Comparison of ENCODE assay signal across 21 mouse cellular contexts in the genomic region with DNA sequence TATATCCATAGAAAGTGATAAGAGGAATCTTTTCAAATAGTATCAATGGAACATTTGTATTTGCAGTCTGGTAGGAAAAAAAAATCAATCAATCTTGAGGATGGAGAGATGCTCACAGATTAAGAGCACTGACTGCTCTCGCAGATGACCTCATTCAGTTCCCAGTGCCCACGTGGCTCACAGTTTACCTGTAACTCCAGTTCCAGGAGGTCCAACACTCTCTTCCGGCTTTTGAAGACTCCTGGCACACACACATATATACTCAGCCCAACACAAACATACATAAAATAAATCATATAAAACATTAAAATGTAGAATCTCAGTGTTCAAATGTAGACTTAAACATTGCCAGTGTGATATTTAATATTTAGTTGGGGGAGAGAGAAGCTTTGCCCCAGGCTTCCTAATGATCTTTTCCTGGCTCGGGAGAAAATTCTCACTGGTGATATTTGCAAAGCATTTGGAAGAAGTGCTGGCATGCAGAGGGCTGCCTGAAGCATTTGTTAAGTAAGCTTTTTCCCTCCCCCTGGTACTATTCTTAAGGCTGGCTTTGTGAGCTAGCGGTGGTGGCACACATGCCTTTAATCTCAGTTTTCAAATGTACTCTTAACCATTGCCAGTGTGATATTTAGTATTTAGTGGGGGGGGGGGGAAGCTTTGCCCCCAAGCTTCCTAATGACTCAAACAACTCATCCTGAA. TPM values are rescaled to one million over a fixed set of nuclear protein-coding genes. Genes with fewer than 3 reads are reported as not detected.
DNase-seq lines count a peak whose midpoint lies in the region; ATAC-seq lines count a peak whose summit lies in the region.
"Had no signal": no experiment of that assay in that cellular context is flagged by ENCODE, and none has a peak within 500 bp of the region (broad histone marks: within the 10 kb centered on the region; RNA-seq: fewer than 3 reads in every experiment).

No protein-coding gene starts in this region.

- no peak overlapping the region for H3K9ac ChIP-seq in lung, embryonic 16.5 days (ENCODE audit: low read length)
- H3K9ac ChIP-seq: embryonic facial prominence, embryonic 13.5 days; heart, embryonic 15.5 days; hindbrain, embryonic 13.5 days had no signal

- H3K4me1 ChIP-seq in lung, embryonic 16.5 days (replicated peaks; ENCODE audit: control insufficient read depth, insufficient read depth, low read length), result no peaks in the 10 kb centered on the region
- H3K4me1 ChIP-seq: heart, embryonic 15.5 days had no signal

- no peak overlapping the region for H3K27ac ChIP-seq in lung, embryonic 16.5 days (ENCODE audit: low read length)
- H3K27ac ChIP-seq: embryonic facial prominence, embryonic 13.5 days; heart, adult 2 months; heart, embryonic 15.5 days; hindbrain, embryonic 13.5 days; hindbrain, postnatal 0 days had no signal

- H3K4me2 ChIP-seq in lung, embryonic 16.5 days (ENCODE audit: low read depth, low read length), result no peak overlapping the region
- H3K4me2 ChIP-seq: embryonic facial prominence, embryonic 13.5 days; heart, embryonic 11.5 days; heart, embryonic 15.5 days; hindbrain, embryonic 13.5 days had no signal

- 34% methylated on average over 5 of the region's 5 CpGs for WGBS in lung, embryonic 16.5 days

- H3K36me3 ChIP-seq in lung, embryonic 16.5 days (ENCODE audit: control insufficient read depth, insufficient read depth, low read length), result no peaks in the 10 kb centered on the region
- H3K36me3 ChIP-seq: embryonic facial prominence, embryonic 13.5 days; heart, embryonic 15.5 days; hindbrain, embryonic 13.5 days had no signal

- DNase-seq in frontal cortex, postnatal 36 days (ENCODE audit: low spot score in 2 of 2), result no peak
- DNase-seq in lung, postnatal 25 days (ENCODE audit: low spot score), result no peak
- peak; percentile 71 for DNase-seq in brain, adult 2 months (ENCODE audit: low read depth, low spot score)
- peak; percentile 58 for DNase-seq in telencephalon, adult 2 months (ENCODE audit: low read depth, low spot score)
- DNase-seq: adrenal gland, postnatal 25 days; cerebellum, adult 2 months; cerebellum, postnatal 10 days; gastrocnemius, postnatal 14 days; heart, adult 2 months; heart, postnatal 14 days had no signal

- no peaks in the 10 kb centered on the region for H3K27me3 ChIP-seq in lung, embryonic 16.5 days (ENCODE audit: control insufficient read depth, insufficient read depth, low read depth, low read length)
- H3K27me3 ChIP-seq: CH12.LX; embryonic facial prominence, embryonic 13.5 days; heart, embryonic 15.5 days; hindbrain, embryonic 13.5 days had no signal

- H3K9me3 ChIP-seq in lung, embryonic 16.5 days (ENCODE audit: control insufficient read depth, low read length), result no peaks in the 10 kb centered on the region
- H3K9me3 ChIP-seq: embryonic facial prominence, embryonic 13.5 days; heart, embryonic 15.5 days; hindbrain, embryonic 13.5 days had no signal

- no peak overlapping the region for H3K4me3 ChIP-seq in lung, embryonic 16.5 days (ENCODE audit: low read length)
- H3K4me3 ChIP-seq: embryonic facial prominence, embryonic 13.5 days; heart, adult 2 months; heart, embryonic 15.5 days; hindbrain, embryonic 13.5 days had no signal

- ATAC-seq in frontal cortex, adult (ENCODE audit: low TSS enrichment), result peak; percentile 48
- peak; percentile 52; the same call in 1 of the 2 replicates for ATAC-seq in lung, embryonic 16.5 days (ENCODE audit: low read depth)
- ATAC-seq: activated CD4-positive, CD25-positive, alpha-beta regulatory T cell, adult 4 months; forebrain, embryonic 14.5 days; hindbrain, postnatal 0 days; Patski had no signal

RNA-seq across cellular contexts. Expression of gene Trim9, which starts 45.2 kb away (rescaled TPM):
- 0.58 and 1.3 TPM in 2 replicates for polyA plus RNA-seq in lung, embryonic 16.5 days (2015; fragmentation: Nextera tagmentation; extraction: Ambion mirVana)
- polyA plus RNA-seq: activated CD4-positive, CD25-positive, alpha-beta regulatory T cell, adult 4 months; Patski had no signal

Comparison
In these comparisons a context has a peak if more than half of its experiments do, and no peak if none do; other contexts are left out.
1. DNase-seq: peak in brain, adult 2 months (single experiment) and telencephalon, adult 2 months (single experiment); none in frontal cortex, postnatal 36 days (0 of 2) and lung, postnatal 25 days (single experiment).